Mouse (Mus musculus): ENCODE data around the gene Cntn1. TPM values are rescaled to one million over a fixed set of nuclear protein-coding genes. Genes with fewer than 3 reads are reported as not detected.
A peak's percentile ranks its signal among the peaks of the same experiment; 100 is the strongest.

The Cntn1 gene
- polyA plus RNA-seq, 1 experiment from 2014 or later, result 1.8 TPM

- ATAC-seq (ENCODE audit: low FRiP score, low read depth), result no peak
- Histone ChIP-seq H3K27ac (no peak overlapping the region), H3K9ac (no peak overlapping the region), H3K4me3 (no peak overlapping the region), H3K9me3 (no peaks in the 10 kb centered on the region), H3K36me3 (no peaks in the 10 kb centered on the region), H3K4me1 (no peaks in the 10 kb centered on the region), H3K27me3 (no peaks in the 10 kb centered on the region), H3K4me2 (replicated peaks) (no peak overlapping the region)
- 76% methylated on average over 7 of the region's 7 CpGs for WGBS
These were observed 159.7 kb downstream of the Cntn1 start for GRCm38 (mm10) chr15:92210486-92211235.

GRCm38 (mm10) chr15:92215841-92216240, 164.9 kb downstream of the Cntn1 start:
- H3K27me3 ChIP-seq, result no peaks in the 10 kb centered on the region
- no peak overlapping the region for H3K4me3 ChIP-seq
- 64% methylated on average over 3 of the region's 3 CpGs for WGBS
- no peak overlapping the region for H3K4me2 ChIP-seq (replicated peaks)
- no peak overlapping the region for H3K27ac ChIP-seq
- no peak overlapping the region for H3K9ac ChIP-seq
- no peaks in the 10 kb centered on the region for H3K36me3 ChIP-seq
- H3K9me3 ChIP-seq, result no peaks in the 10 kb centered on the region
- ATAC-seq (ENCODE audit: low FRiP score, low read depth), result no peak
- no peaks in the 10 kb centered on the region for H3K4me1 ChIP-seq

- ATAC-seq (ENCODE audit: low FRiP score, low read depth), result no peak
- Histone ChIP-seq H3K4me3 (no peak overlapping the region), H3K9ac (no peak overlapping the region), H3K27me3 (no peaks in the 10 kb centered on the region), H3K4me1 (no peaks in the 10 kb centered on the region), H3K27ac (no peak overlapping the region), H3K36me3 (no peaks in the 10 kb centered on the region), H3K9me3 (no peaks in the 10 kb centered on the region), H3K4me2 (replicated peaks) (no peak overlapping the region)
- 71% methylated on average over 2 of the region's 2 CpGs for WGBS
These were observed 170.5 kb downstream of the Cntn1 start for GRCm38 (mm10) chr15:92221446-92221845.

GRCm38 (mm10) chr15:92231386-92231785, 180.4 kb downstream of the Cntn1 start:
- ATAC-seq (ENCODE audit: low FRiP score, low read depth), result 0 out of 2 replicates have a peak, but pooled peaks have one; percentile 24
- H3K4me3 ChIP-seq, result no peak overlapping the region
- WGBS, result 16% methylated on average over 7 of the region's 7 CpGs
- no peaks in the 10 kb centered on the region for H3K27me3 ChIP-seq
- no peaks in the 10 kb centered on the region for H3K36me3 ChIP-seq
- H3K4me2 ChIP-seq (replicated peaks), result no peak overlapping the region
- no peaks in the 10 kb centered on the region for H3K9me3 ChIP-seq
- H3K27ac ChIP-seq, result no peak overlapping the region
- no peak overlapping the region for H3K9ac ChIP-seq
- peaks cover 3% of the 10 kb centered on the region; the same call in 1 of the 2 replicates for H3K4me1 ChIP-seq

- Histone ChIP-seq H3K4me1 (peaks cover 1% of the 10 kb centered on the region; the same call in 1 of the 2 replicates), H3K27ac (no peak overlapping the region), H3K4me3 (no peak overlapping the region), H3K9ac (no peak overlapping the region), H3K27me3 (no peaks in the 10 kb centered on the region), H3K36me3 (no peaks in the 10 kb centered on the region), H3K4me2 (replicated peaks) (no peak overlapping the region), H3K9me3 (no peaks in the 10 kb centered on the region)
- ATAC-seq (ENCODE audit: low FRiP score, low read depth), result no peak
- 76% methylated on average over 6 of the region's 6 CpGs for WGBS
These were observed 184.9 kb downstream of the Cntn1 start for GRCm38 (mm10) chr15:92235836-92236235.

- no peak overlapping the region for H3K4me3 ChIP-seq
- H3K4me2 ChIP-seq (replicated peaks), result no peak overlapping the region
- 27% methylated on average over 7 of the region's 7 CpGs for WGBS
- no peaks in the 10 kb centered on the region for H3K9me3 ChIP-seq
- H3K4me1 ChIP-seq, result no peaks in the 10 kb centered on the region
- no peak overlapping the region for H3K27ac ChIP-seq
- H3K36me3 ChIP-seq, result no peaks in the 10 kb centered on the region
- no peak for ATAC-seq (ENCODE audit: low FRiP score, low read depth)
- no peak overlapping the region for H3K9ac ChIP-seq
- peaks cover 3% of the 10 kb centered on the region; the same call in 1 of the 2 replicates for H3K27me3 ChIP-seq
These were observed 214.2 kb downstream of the Cntn1 start for GRCm38 (mm10) chr15:92264980-92265707.

- 59% methylated on average over 3 of the region's 3 CpGs for WGBS
- Histone ChIP-seq H3K4me2 (replicated peaks) (no peak overlapping the region), H3K36me3 (no peaks in the 10 kb centered on the region), H3K4me1 (0 out of 2 replicates have a peak, but pooled peaks cover 6% of the 10 kb centered on the region), H3K27ac (no peak overlapping the region), H3K9me3 (no peaks in the 10 kb centered on the region), H3K9ac (no peak overlapping the region), H3K4me3 (no peak overlapping the region), H3K27me3 (peaks cover 3% of the 10 kb centered on the region; the same call in 1 of the 2 replicates)
- no peak for ATAC-seq (ENCODE audit: low FRiP score, low read depth)
These were observed 217.4 kb downstream of the Cntn1 start for GRCm38 (mm10) chr15:92268341-92268740.

- H3K4me1 ChIP-seq, result 0 out of 2 replicates have a peak, but pooled peaks cover 6% of the 10 kb centered on the region
- H3K4me3 ChIP-seq, result no peak overlapping the region
- peaks cover 3% of the 10 kb centered on the region; the same call in 1 of the 2 replicates for H3K27me3 ChIP-seq
- no peak overlapping the region for H3K9ac ChIP-seq
- 75% methylated on average over 18 of the region's 18 CpGs for WGBS
- no peaks in the 10 kb centered on the region for H3K36me3 ChIP-seq
- no peak overlapping the region for H3K27ac ChIP-seq
- no peak overlapping the region for H3K4me2 ChIP-seq (replicated peaks)
- H3K9me3 ChIP-seq, result no peaks in the 10 kb centered on the region
- no peak for ATAC-seq (ENCODE audit: low FRiP score, low read depth)
These were observed 217.9 kb downstream of the Cntn1 start for GRCm38 (mm10) chr15:92268741-92269322.

GRCm38 (mm10) chr15:92271801-92272365, 220.9 kb downstream of the Cntn1 start:
- no peak overlapping the region for H3K9ac ChIP-seq
- H3K9me3 ChIP-seq, result no peaks in the 10 kb centered on the region
- 64% methylated on average over 6 of the region's 6 CpGs for WGBS
- H3K4me3 ChIP-seq, result no peak overlapping the region
- no peak overlapping the region for H3K4me2 ChIP-seq (replicated peaks)
- no peaks in the 10 kb centered on the region for H3K27me3 ChIP-seq
- 0 out of 2 replicates have a peak, but pooled peaks cover 6% of the 10 kb centered on the region for H3K4me1 ChIP-seq
- H3K36me3 ChIP-seq, result no peaks in the 10 kb centered on the region
- no peak overlapping the region for H3K27ac ChIP-seq
- ATAC-seq (ENCODE audit: low FRiP score, low read depth), result peak; percentile 64

GRCm38 (mm10) chr15:92276826-92277225, 225.9 kb downstream of the Cntn1 start:
- no peaks in the 10 kb centered on the region for H3K9me3 ChIP-seq
- no peak overlapping the region for H3K4me2 ChIP-seq (replicated peaks)
- WGBS, result 33% methylated on average over 4 of the region's 4 CpGs
- no peaks in the 10 kb centered on the region for H3K36me3 ChIP-seq
- no peak overlapping the region for H3K27ac ChIP-seq
- no peak overlapping the region for H3K4me3 ChIP-seq
- ATAC-seq (ENCODE audit: low FRiP score, low read depth), result peak; percentile 36; the same call in 1 of the 2 replicates
- no peaks in the 10 kb centered on the region for H3K4me1 ChIP-seq
- no peak overlapping the region for H3K9ac ChIP-seq
- no peaks in the 10 kb centered on the region for H3K27me3 ChIP-seq

GRCm38 (mm10) chr15:92277984-92278383, 227.0 kb downstream of the Cntn1 start:
- Histone ChIP-seq H3K9ac (no peak overlapping the region), H3K27ac (no peak overlapping the region), H3K4me2 (replicated peaks) (no peak overlapping the region), H3K4me3 (no peak overlapping the region), H3K9me3 (no peaks in the 10 kb centered on the region), H3K36me3 (no peaks in the 10 kb centered on the region), H3K27me3 (no peaks in the 10 kb centered on the region), H3K4me1 (no peaks in the 10 kb centered on the region)
- ATAC-seq (ENCODE audit: low FRiP score, low read depth), result no peak
- WGBS, result 66% methylated on average over 4 of the region's 4 CpGs

- no peak overlapping the region for H3K27ac ChIP-seq
- no peak overlapping the region for H3K9ac ChIP-seq
- no peaks in the 10 kb centered on the region for H3K36me3 ChIP-seq
- H3K9me3 ChIP-seq, result no peaks in the 10 kb centered on the region
- no peaks in the 10 kb centered on the region for H3K27me3 ChIP-seq
- H3K4me2 ChIP-seq (replicated peaks), result no peak overlapping the region
- WGBS, result 76% methylated on average over 6 of the region's 6 CpGs
- H3K4me3 ChIP-seq, result no peak overlapping the region
- ATAC-seq (ENCODE audit: low FRiP score, low read depth), result no peak
- no peaks in the 10 kb centered on the region for H3K4me1 ChIP-seq
These were observed 230.0 kb downstream of the Cntn1 start for GRCm38 (mm10) chr15:92280966-92281365.
